Mouse (Mus musculus) hindbrain, embryonic 11.5 days (tissue): Measurements from ENCODE around the gene A530032D15Rik. TPM values are rescaled to one million over a fixed set of nuclear protein-coding genes. Genes with fewer than 3 reads are reported as not detected.
"Not testable (repeated sequence)": the region's sequence is repeated elsewhere in the genome, so short reads cannot be mapped to it uniquely, and the experiment has no call there.

ENCODE experiments used
- ATAC-seq: fragments of 200-750 bp; cut with Nextera tagmentation; 2 replicates; pipeline ENCODE4 v1.8.0; 2017; ENCODE audit warnings: mild to moderate bottlenecking, moderate TSS enrichment, moderate library complexity; ENCODE audit not compliant: low FRiP score
- DNase-seq: peaks from one replicate; pipeline ENCODE4 v3.0.0-alpha.2; 2015; ENCODE audit warnings: low spot score
- H3K27ac ChIP-seq: fragments of 300-500 bp; sonication (generic); 2 replicates; pipeline ENCODE4 v1.5.1; 2014; ENCODE audit warnings: mild to moderate bottlenecking, low read depth, low read length
- H3K27me3 ChIP-seq: fragments of 300-500 bp; sonication (generic); 2 replicates; pipeline ENCODE4 v1.6.1; 2014; ENCODE audit warnings: mild to moderate bottlenecking, low read length, moderate library complexity, mixed read lengths; ENCODE audit not compliant: control insufficient read depth, insufficient read depth
- H3K36me3 ChIP-seq: fragments of 300-500 bp; sonication (generic); 2 replicates; pipeline ENCODE4 v1.6.1; 2014; ENCODE audit warnings: mild to moderate bottlenecking, low read length, moderate library complexity, mixed read lengths; ENCODE audit not compliant: control insufficient read depth, insufficient read depth
- H3K4me1 ChIP-seq: fragments of 300-500 bp; sonication (generic); replicated peaks from 2 replicates; pipeline ENCODE4 v1.6.1; 2014; ENCODE audit warnings: low read length, mixed read lengths; ENCODE audit not compliant: control insufficient read depth, insufficient read depth
- H3K4me2 ChIP-seq: fragments of 300-500 bp; sonication (generic); replicated peaks from 2 replicates; pipeline ENCODE4 v1.6.1; 2014; ENCODE audit warnings: mild to moderate bottlenecking, low read depth, low read length
- H3K4me3 ChIP-seq: fragments of 300-500 bp; sonication (generic); 2 replicates; pipeline ENCODE4 v1.5.1; 2014; ENCODE audit warnings: low read depth, low read length
- H3K9ac ChIP-seq: fragments of 300-500 bp; sonication (generic); 2 replicates; pipeline ENCODE4 v1.6.1; 2014; ENCODE audit warnings: low read depth, low read length
- H3K9me3 ChIP-seq: fragments of 300-500 bp; sonication (generic); 2 replicates; pipeline ENCODE4 v1.6.1; 2016; ENCODE audit warnings: low read length; ENCODE audit not compliant: control insufficient read depth
- WGBS: fragments of 180-500 bp; shearing (Covaris S2); extraction: QIAGEN DNeasy Blood & Tissue Kit; methylation state at CpG from one replicate; pipeline ENCODE4 v1.1.7; 2014; 5-methylcytosine and 5-hydroxymethylcytosine counted together
- polyA plus RNA-seq: library from polyadenylated mRNA; unstranded; fragments of >200 nt; fragmentation: Nextera tagmentation; extraction: Ambion mirVana; gene quantifications from 2 replicates; pipeline ENCODE4 v1.2.1, GENCODE M21; 2014

A530032D15Rik gene
- polyA plus RNA-seq, 1 experiment from 2014 or later, result not detected

GRCm38 (mm10) chr1:85092169-85092568 lies 17.5 kb downstream of the A530032D15Rik start:
- not testable (repeated sequence) for H3K9me3 ChIP-seq, DNase-seq, H3K27me3 ChIP-seq, H3K27ac ChIP-seq, H3K4me2 ChIP-seq, H3K9ac ChIP-seq, H3K36me3 ChIP-seq, H3K4me1 ChIP-seq, ATAC-seq, H3K4me3 ChIP-seq
- 50% methylated on average over 1 of the region's 3 CpGs for WGBS

GRCm38 (mm10) chr1:85086211-85086610 lies 23.4 kb downstream of the A530032D15Rik start:
- not testable (repeated sequence) for H3K4me3 ChIP-seq, H3K4me1 ChIP-seq, H3K4me2 ChIP-seq, ATAC-seq, H3K36me3 ChIP-seq, H3K9me3 ChIP-seq, DNase-seq, H3K9ac ChIP-seq, H3K27ac ChIP-seq, H3K27me3 ChIP-seq
- 63% methylated on average over 1 of the region's 1 CpGs for WGBS

GRCm38 (mm10) chr1:85084803-85085202 lies 24.9 kb downstream of the A530032D15Rik start:
- DNase-seq, H3K9me3 ChIP-seq, H3K27ac ChIP-seq, H3K9ac ChIP-seq, ATAC-seq, H3K4me2 ChIP-seq, H3K4me1 ChIP-seq, H3K4me3 ChIP-seq, H3K36me3 ChIP-seq, H3K27me3 ChIP-seq: not testable (repeated sequence)
- 65% methylated on average over 3 of the region's 3 CpGs for WGBS

- not testable (repeated sequence) for ATAC-seq, H3K4me3 ChIP-seq, H3K9me3 ChIP-seq, H3K4me1 ChIP-seq, H3K9ac ChIP-seq, H3K36me3 ChIP-seq, H3K27ac ChIP-seq, DNase-seq, H3K4me2 ChIP-seq, H3K27me3 ChIP-seq
- 70% methylated on average over 3 of the region's 3 CpGs for WGBS
These were observed 36.6 kb downstream of the A530032D15Rik start for GRCm38 (mm10) chr1:85073099-85073498.

GRCm38 (mm10) chr1:85071690-85072089 lies 38.0 kb downstream of the A530032D15Rik start:
- not testable (repeated sequence) for H3K4me2 ChIP-seq, H3K36me3 ChIP-seq, H3K27me3 ChIP-seq, H3K4me1 ChIP-seq, DNase-seq, H3K4me3 ChIP-seq, H3K27ac ChIP-seq, H3K9ac ChIP-seq, ATAC-seq, H3K9me3 ChIP-seq
- WGBS, result 73% methylated on average over 3 of the region's 3 CpGs

GRCm38 (mm10) chr1:85035801-85036200 lies 73.9 kb downstream of the A530032D15Rik start:
- WGBS, result 79% methylated on average over 4 of the region's 6 CpGs
- not testable (repeated sequence) for ATAC-seq, H3K36me3 ChIP-seq

GRCm38 (mm10) chr1:85034394-85034793 lies 75.3 kb downstream of the A530032D15Rik start:
- not testable (repeated sequence) for H3K4me3 ChIP-seq, DNase-seq, H3K4me2 ChIP-seq, ATAC-seq, H3K27ac ChIP-seq, H3K4me1 ChIP-seq, H3K9ac ChIP-seq, H3K9me3 ChIP-seq, H3K27me3 ChIP-seq, H3K36me3 ChIP-seq
- WGBS, result 84% methylated on average over 3 of the region's 4 CpGs

More at GRCm38 (mm10) chr1:85035801-85036200, 73.9 kb downstream of the A530032D15Rik start:
- not testable (repeated sequence) for H3K4me2 ChIP-seq, DNase-seq, H3K4me1 ChIP-seq, H3K4me3 ChIP-seq, H3K9ac ChIP-seq, H3K27me3 ChIP-seq, H3K27ac ChIP-seq, H3K9me3 ChIP-seq

- not testable (repeated sequence) for ATAC-seq, DNase-seq, H3K27me3 ChIP-seq, H3K4me2 ChIP-seq, H3K4me1 ChIP-seq, H3K9ac ChIP-seq, H3K9me3 ChIP-seq, H3K4me3 ChIP-seq, H3K36me3 ChIP-seq, H3K27ac ChIP-seq
- WGBS, result 96% methylated on average over 4 of the region's 6 CpGs
These were observed 76.0 kb downstream of the A530032D15Rik start for GRCm38 (mm10) chr1:85033616-85034015.
